Mouse (Mus musculus) cerebellum, adult 8-10 months (tissue): ENCODE data around the gene Tmem131.
"Not testable (repeated sequence)": the region's sequence is repeated elsewhere in the genome, so short reads cannot be mapped to it uniquely, and the experiment has no call there.

Experiments used
- DNase-seq: peaks from one replicate; pipeline ENCODE4 v3.0.0; 2022

Gene Tmem131

GRCm38 (mm10) chr1:36821918-36822317 is 121.5 kb downstream of the Tmem131 start:
- DNase-seq: not testable (repeated sequence)

GRCm38 (mm10) chr1:36815166-36815565 is 128.3 kb downstream of the Tmem131 start:
- no peak for DNase-seq

GRCm38 (mm10) chr1:36814271-36814903 is 129.1 kb downstream of the Tmem131 start:
- DNase-seq: no peak

- DNase-seq: no peak
Observed at GRCm38 (mm10) chr1:36813415-36813814, 130.1 kb downstream of the Tmem131 start.

- DNase-seq: no peak
Observed at GRCm38 (mm10) chr1:36811806-36812205, 131.7 kb downstream of the Tmem131 start.

- no peak for DNase-seq
Observed at GRCm38 (mm10) chr1:36807782-36808565, 135.5 kb downstream of the Tmem131 start.

GRCm38 (mm10) chr1:36807086-36807485 is 136.4 kb downstream of the Tmem131 start:
- no peak for DNase-seq

- DNase-seq: no peak
Observed at GRCm38 (mm10) chr1:36806181-36806905, 137.1 kb downstream of the Tmem131 start.

GRCm38 (mm10) chr1:36804833-36805232 is 138.6 kb downstream of the Tmem131 start:
- no peak for DNase-seq

GRCm38 (mm10) chr1:36804259-36804658 is 139.2 kb downstream of the Tmem131 start:
- DNase-seq: no peak

- no peak for DNase-seq
Observed at GRCm38 (mm10) chr1:36800379-36801011, 143.0 kb downstream of the Tmem131 start.

GRCm38 (mm10) chr1:36797481-36797880 is 146.0 kb downstream of the Tmem131 start:
- no peak for DNase-seq

GRCm38 (mm10) chr1:36796711-36797110 is 146.8 kb downstream of the Tmem131 start:
- no peak for DNase-seq

GRCm38 (mm10) chr1:36789416-36789815 is 154.1 kb downstream of the Tmem131 start:
- DNase-seq: no peak

GRCm38 (mm10) chr1:36786377-36786776 is 157.1 kb downstream of the Tmem131 start:
- DNase-seq: peak; percentile 15

- peak; percentile 37 for DNase-seq
Observed at GRCm38 (mm10) chr1:36785238-36785641, 158.2 kb downstream of the Tmem131 start.

- DNase-seq: peak; percentile 90
Observed at GRCm38 (mm10) chr1:36784365-36785134, 158.9 kb downstream of the Tmem131 start.

- DNase-seq: peak; percentile 22
Observed at GRCm38 (mm10) chr1:36782476-36782875, 161.0 kb downstream of the Tmem131 start.

GRCm38 (mm10) chr1:36780793-36781192 is 162.7 kb downstream of the Tmem131 start:
- no peak for DNase-seq

GRCm38 (mm10) chr1:36772198-36772934 is 171.1 kb downstream of the Tmem131 start:
- DNase-seq: no peak

- DNase-seq: no peak
Observed at GRCm38 (mm10) chr1:36770998-36771397, 172.5 kb downstream of the Tmem131 start.

GRCm38 (mm10) chr1:36769951-36770350 is 173.5 kb downstream of the Tmem131 start:
- DNase-seq: no peak
